In the genomic region with DNA sequence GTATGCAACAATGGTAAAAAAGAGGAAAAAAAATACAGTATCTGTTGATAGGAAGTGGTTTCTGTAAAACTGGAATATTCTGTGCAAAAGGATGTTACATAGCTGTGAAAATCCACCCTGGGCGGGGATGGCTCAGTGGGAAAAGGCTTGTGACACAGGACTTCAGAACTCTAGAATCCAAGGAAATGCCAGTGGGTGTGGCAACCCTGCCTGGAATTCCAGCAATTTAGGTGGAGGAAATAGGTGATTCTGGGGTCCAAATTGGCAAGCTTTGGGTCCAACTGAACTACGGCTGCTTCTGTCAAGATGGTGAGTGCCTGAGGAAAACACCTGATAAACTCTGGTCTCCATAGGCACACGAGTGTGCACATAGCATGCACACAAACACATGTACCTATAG, we compare ENCODE assay signal across 17 mouse cellular contexts. TPM values are rescaled to one million over a fixed set of nuclear protein-coding genes. Genes with fewer than 3 reads are reported as not detected.
"Had no signal": no experiment of that assay in that cellular context is flagged by ENCODE, and none has a peak within 500 bp of the region (broad histone marks: within the 10 kb centered on the region; RNA-seq: fewer than 3 reads in every experiment).

No protein-coding gene starts in this region.

- H3K4me2 ChIP-seq: neural tube, embryonic 12.5 days; neural tube, embryonic 13.5 days; neural tube, embryonic 15.5 days; stomach, embryonic 15.5 days had no signal

- H3K9me3 ChIP-seq: neural tube, embryonic 12.5 days; neural tube, embryonic 13.5 days; neural tube, embryonic 15.5 days; stomach, embryonic 15.5 days had no signal

- H3K4me3 ChIP-seq: neural tube, embryonic 12.5 days; neural tube, embryonic 13.5 days; neural tube, embryonic 15.5 days; stomach, embryonic 15.5 days had no signal

- DNase-seq: retina, postnatal 1 day; right cerebral cortex, adult 18-20 months; right cerebral cortex, postnatal 14 days; right cerebral cortex, postnatal 25 days; right cerebral cortex, postnatal 4 days; spleen, adult 18-20 months; thymus, adult 18-20 months; thymus, adult 2 months; thymus, postnatal 14 days; thymus, postnatal 25 days; thymus, postnatal 4 days had no signal

- H3K36me3 ChIP-seq: neural tube, embryonic 12.5 days; neural tube, embryonic 13.5 days; neural tube, embryonic 15.5 days; stomach, embryonic 15.5 days had no signal

- H3K27ac ChIP-seq: neural tube, embryonic 12.5 days; neural tube, embryonic 13.5 days; neural tube, embryonic 15.5 days; stomach, embryonic 15.5 days; stomach, postnatal 0 days had no signal

- H3K27me3 ChIP-seq: neural tube, embryonic 13.5 days; neural tube, embryonic 15.5 days had no signal

- H3K9ac ChIP-seq: neural tube, embryonic 12.5 days; neural tube, embryonic 13.5 days; neural tube, embryonic 15.5 days; stomach, embryonic 15.5 days had no signal

RNA-seq across cellular contexts. Expression of gene Crtac1, which starts 54.4 kb away (rescaled TPM):
- polyA plus RNA-seq: spleen, adult 2 months had no signal
